Mouse (Mus musculus) hindbrain, postnatal 0 days (tissue): ENCODE measurements at regions not wholly inside any gene's neighbourhood (a gene's known extent, or its start where the extent isn't known, plus 50 kb on each side); places are given as distances from the start of the nearest gene placed in this dataset.

Experiments
- ATAC-seq: fragments of 200-750 bp; cut with Nextera tagmentation; 2 replicates; pipeline ENCODE4 v1.8.0; 2017; ENCODE audit warnings: mild to moderate bottlenecking, moderate TSS enrichment, moderate library complexity
- DNase-seq: peaks from one replicate; pipeline ENCODE4 v3.0.0-alpha.2; 2015; ENCODE audit warnings: low spot score
- H3K27ac ChIP-seq: fragments of 300-500 bp; sonication (generic); 2 replicates; pipeline ENCODE4 v1.5.1; 2014; ENCODE audit warnings: mild to moderate bottlenecking
- H3K27me3 ChIP-seq: fragments of 300-500 bp; sonication (generic); 2 replicates; pipeline ENCODE4 v1.6.1; 2014; ENCODE audit warnings: low read length, mixed read lengths; ENCODE audit not compliant: insufficient read depth
- H3K36me3 ChIP-seq: fragments of 300-500 bp; sonication (generic); 2 replicates; pipeline ENCODE4 v1.6.1; 2014; ENCODE audit warnings: low read length, mixed read lengths; ENCODE audit not compliant: insufficient read depth
- H3K4me1 ChIP-seq: fragments of 300-500 bp; sonication (generic); 2 replicates; pipeline ENCODE4 v1.6.1; 2014; ENCODE audit warnings: antibody characterized with exemption, low read length, mixed read lengths; ENCODE audit not compliant: insufficient read depth
- H3K4me2 ChIP-seq: fragments of 300-500 bp; sonication (generic); 2 replicates; pipeline ENCODE4 v1.6.1; 2014; ENCODE audit warnings: low read depth, mild to moderate bottlenecking, low read length, moderate library complexity, mixed read lengths
- H3K4me3 ChIP-seq: fragments of 300-500 bp; sonication (generic); 2 replicates; pipeline ENCODE4 v1.5.1; 2014; ENCODE audit warnings: low read length
- H3K9ac ChIP-seq: fragments of 300-500 bp; sonication (generic); replicated peaks from 2 replicates; pipeline ENCODE4 v1.6.1; 2014; ENCODE audit warnings: mild to moderate bottlenecking, low read length, moderate library complexity, mixed read lengths
- H3K9me3 ChIP-seq: fragments of 300-500 bp; sonication (generic); 2 replicates; pipeline ENCODE4 v1.6.1; 2016; ENCODE audit warnings: low read length, mixed read lengths
- CTCF ChIP-seq: IDR thresholded peaks from 2 replicates; pipeline ENCODE4 v1.5.1; 2016; ENCODE audit warnings: antibody characterized with exemption, control low read depth, low read depth
- whole genome bisulfite sequencing: fragments of 180-500 bp; shearing (Covaris S2); extraction: QIAGEN DNeasy Blood & Tissue Kit; methylation state at CpG from one replicate; pipeline ENCODE4 v1.1.7; 2014; 5-methylcytosine and 5-hydroxymethylcytosine counted together

DNA sequence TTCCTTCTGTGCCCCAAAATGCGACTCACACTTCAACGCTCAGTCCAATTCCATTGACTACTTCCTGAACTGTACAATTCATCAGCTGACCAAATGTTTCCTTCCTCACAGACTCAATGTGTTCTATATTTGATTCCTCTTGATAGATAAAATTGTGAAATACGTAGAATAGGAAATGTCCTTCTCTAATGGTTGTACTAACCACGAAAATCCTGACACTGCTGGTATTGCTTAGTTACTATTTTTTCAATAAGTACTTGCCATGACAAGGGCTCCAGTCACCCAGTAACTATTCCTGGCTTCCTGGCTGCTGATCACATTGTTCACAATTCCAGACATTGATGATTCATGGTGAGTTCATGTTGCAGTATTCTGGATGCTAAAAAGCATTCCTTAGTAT, 75.7 kb upstream of the B430305J03Rik start:
- no peak for ATAC-seq
- no peak for TF ChIP-seq CTCF
- no peak overlapping the region for H3K27ac ChIP-seq
- no peak overlapping the region for H3K4me3 ChIP-seq
- H3K36me3 ChIP-seq, result no peaks in the 10 kb centered on the region
- DNase-seq, result no peak
- no peaks in the 10 kb centered on the region for H3K4me1 ChIP-seq
- H3K27me3 ChIP-seq, result no peaks in the 10 kb centered on the region
- H3K9ac ChIP-seq, result no peak overlapping the region
- no peak overlapping the region for H3K4me2 ChIP-seq
- H3K9me3 ChIP-seq, result no peaks in the 10 kb centered on the region
- 90% methylated on average over 4 of the region's 4 CpGs for WGBS

DNA sequence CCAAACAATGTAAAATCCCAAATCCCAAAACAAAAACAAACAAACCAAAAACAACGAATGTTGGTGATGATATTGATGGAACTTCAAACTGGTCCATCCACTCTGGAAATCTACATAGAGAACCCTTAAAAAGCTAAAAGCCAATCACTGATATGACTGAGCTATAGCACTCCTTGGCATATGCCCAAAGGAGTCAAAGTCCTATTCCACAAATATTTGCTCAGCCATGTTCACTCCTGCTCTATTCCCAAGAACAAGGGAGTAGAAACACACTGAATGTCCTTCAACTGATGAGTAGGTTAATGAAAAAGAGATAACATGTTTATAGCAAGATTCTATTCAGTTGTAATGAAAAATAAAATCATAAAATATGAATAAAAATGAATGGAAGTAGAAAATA, 63.0 kb upstream of the B430305J03Rik start:
- Histone ChIP-seq H3K27ac (no peak overlapping the region), H3K9me3 (no peaks in the 10 kb centered on the region), H3K36me3 (no peaks in the 10 kb centered on the region), H3K9ac (no peak overlapping the region), H3K4me3 (no peak overlapping the region), H3K4me1 (no peaks in the 10 kb centered on the region), H3K27me3 (no peaks in the 10 kb centered on the region), H3K4me2 (no peak overlapping the region)
- no peak for TF ChIP-seq CTCF
- ATAC-seq, result no peak
- no peak for DNase-seq
- WGBS, result 81% methylated on average over 1 of the region's 1 CpGs

DNA sequence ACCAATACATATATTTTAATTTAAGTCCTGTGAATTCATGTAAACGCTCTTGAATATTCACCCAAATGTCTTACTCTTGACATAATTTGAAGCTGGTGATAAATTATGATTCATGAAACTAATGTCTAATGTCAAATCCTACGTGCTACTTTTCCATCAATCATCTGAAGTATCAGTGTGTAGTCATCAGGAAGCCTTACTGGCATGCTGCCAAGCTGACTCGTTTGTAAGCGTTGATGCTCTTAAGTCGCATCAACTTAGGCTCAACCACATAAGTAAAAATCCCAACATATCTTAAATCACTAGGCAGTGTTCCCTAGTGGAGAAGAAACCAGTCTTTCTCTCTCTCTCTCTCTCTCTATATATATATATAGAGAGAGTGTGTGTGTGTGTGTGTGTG, 58.2 kb upstream of the B430305J03Rik start:
- Histone ChIP-seq H3K36me3 (no peaks in the 10 kb centered on the region), H3K9ac (no peak overlapping the region), H3K4me1 (no peaks in the 10 kb centered on the region), H3K4me2 (no peak overlapping the region), H3K4me3 (no peak overlapping the region), H3K9me3 (no peaks in the 10 kb centered on the region), H3K27me3 (no peaks in the 10 kb centered on the region), H3K27ac (no peak overlapping the region)
- WGBS, result 52% methylated on average over 5 of the region's 5 CpGs
- TF ChIP-seq CTCF, result no peak
- ATAC-seq, result no peak
- DNase-seq, result peak; percentile 40

DNA sequence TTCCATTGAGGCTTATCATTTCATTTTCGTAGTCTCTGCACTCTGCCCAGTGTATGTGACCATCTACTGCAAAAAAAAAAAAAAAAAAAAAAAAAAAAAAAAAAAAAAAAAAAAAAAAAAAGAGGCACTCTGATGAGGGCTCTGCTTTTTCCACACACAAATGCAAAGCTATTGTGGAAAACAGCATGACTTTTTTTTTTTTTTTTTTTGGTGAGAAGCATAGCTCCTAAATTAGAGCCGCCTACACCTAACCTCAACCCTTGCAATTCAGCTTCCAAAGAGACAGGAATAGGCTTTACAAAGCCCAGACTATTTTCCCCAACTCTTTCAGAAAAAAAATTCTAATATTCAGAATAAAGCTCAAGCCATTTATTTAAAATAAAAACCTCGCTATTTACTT, 54.0 kb upstream of the B430305J03Rik start:
- no peaks in the 10 kb centered on the region for H3K4me1 ChIP-seq
- no peak overlapping the region for H3K9ac ChIP-seq
- H3K4me2 ChIP-seq, result no peak overlapping the region
- H3K4me3 ChIP-seq, result no peak overlapping the region
- ATAC-seq (no peak), DNase-seq (no peak)
- H3K36me3 ChIP-seq, result no peaks in the 10 kb centered on the region
- H3K9me3 ChIP-seq, result no peaks in the 10 kb centered on the region
- no peaks in the 10 kb centered on the region for H3K27me3 ChIP-seq
- H3K27ac ChIP-seq, result no peak overlapping the region
- TF ChIP-seq CTCF, result no peak
- WGBS, result 68% methylated on average over 3 of the region's 3 CpGs

DNA sequence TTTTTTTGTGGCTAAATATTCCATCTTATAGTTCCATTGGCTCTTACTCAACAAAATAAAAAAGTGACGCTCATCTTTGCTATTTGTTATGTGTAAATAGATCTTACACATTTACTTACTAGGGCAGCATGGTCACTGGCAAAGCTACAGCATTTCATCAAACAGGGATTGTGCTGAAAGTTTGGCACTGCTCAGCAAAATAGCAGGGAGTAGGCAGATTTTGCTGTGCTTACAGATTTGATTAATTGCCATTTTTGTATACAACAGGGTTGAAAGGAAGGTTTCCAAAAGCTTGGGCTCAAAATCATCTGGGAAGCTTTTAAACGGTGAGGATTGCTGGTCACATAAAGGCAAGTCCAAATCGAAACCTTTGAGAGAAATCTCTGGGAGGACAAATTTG, 52.3 kb upstream of the B430305J03Rik start:
- no peak overlapping the region for H3K9ac ChIP-seq
- H3K27ac ChIP-seq, result no peak overlapping the region
- DNase-seq (peak; percentile 54), ATAC-seq (no peak)
- no peak overlapping the region for H3K4me3 ChIP-seq
- no peaks in the 10 kb centered on the region for H3K9me3 ChIP-seq
- WGBS, result 45% methylated on average over 3 of the region's 3 CpGs
- H3K36me3 ChIP-seq, result no peaks in the 10 kb centered on the region
- H3K4me1 ChIP-seq, result no peaks in the 10 kb centered on the region
- no peaks in the 10 kb centered on the region for H3K27me3 ChIP-seq
- 0 out of 2 replicates have a peak overlapping the region, but pooled peaks have one; percentile 3 for H3K4me2 ChIP-seq
- TF ChIP-seq CTCF, result no peak
